Mouse (Mus musculus): ENCODE data around the gene Ptdss2. TPM values are rescaled to one million over a fixed set of nuclear protein-coding genes. Genes with fewer than 3 reads are reported as not detected.

The Ptdss2 gene
- polyA plus RNA-seq, 1 experiment = 28.3 TPM

GRCm38 (mm10) chr7:141191796-141192685, 69.9 kb downstream of the Ptdss2 start:
- Histone ChIP-seq H3K4me3 (ENCODE audit: insufficient read depth, low read length) (no peak overlapping the region), H3K27ac (ENCODE audit: insufficient read depth, low read length) (no peak overlapping the region), H3K4me1 (ENCODE audit: control insufficient read depth, insufficient read depth, low read length) (0 out of 2 replicates have a peak, but pooled peaks cover 2% of the 10 kb centered on the region)
- no peak for TF ChIP-seq POLR2A (IDR thresholded peaks at IDR 0.05; ENCODE audit: low read depth, low read length)
- TF ChIP-seq CTCF (IDR thresholded peaks at IDR 0.05; ENCODE audit: borderline replicate concordance, insufficient read depth, low read length) = no peak

DNA sequence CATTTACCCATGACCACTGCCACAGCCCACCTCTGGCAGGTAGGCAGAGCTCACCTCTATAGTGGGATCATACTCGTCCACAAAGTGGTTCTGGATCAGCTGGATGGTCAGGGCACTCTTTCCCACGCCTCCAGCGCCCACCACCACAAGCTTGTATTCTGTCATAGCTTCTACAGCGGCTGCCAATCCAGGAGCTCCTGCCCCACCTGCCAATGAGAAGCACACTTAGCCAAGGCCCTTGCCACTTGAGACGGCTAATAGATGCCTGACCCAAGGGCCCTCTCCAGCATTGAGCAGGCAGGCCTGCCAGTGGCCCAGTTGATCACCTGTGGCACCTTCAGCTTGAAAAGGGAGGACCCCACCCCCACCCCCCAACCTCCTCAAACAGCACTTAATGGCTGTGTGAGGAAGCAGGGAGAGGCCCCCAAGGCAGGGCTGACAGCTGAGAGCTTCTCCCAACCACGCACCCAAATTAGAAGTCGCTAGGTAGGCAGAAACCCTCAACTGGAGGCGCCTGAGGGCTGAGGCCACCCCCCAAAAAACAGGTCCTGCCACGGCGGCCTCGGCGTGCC, 70.7 kb downstream of the Ptdss2 start:
- H3K4me3 ChIP-seq (ENCODE audit: insufficient read depth, low read length) = peak overlapping the region; percentile 77
- TF ChIP-seq POLR2A (IDR thresholded peaks at IDR 0.05; ENCODE audit: low read depth, low read length) (0 out of 2 replicates have a peak, but pooled peaks have one; percentile 14), CTCF (IDR thresholded peaks at IDR 0.05; ENCODE audit: borderline replicate concordance, insufficient read depth, low read length) (no peak)
- H3K4me1 ChIP-seq (ENCODE audit: control insufficient read depth, insufficient read depth, low read length) = 0 out of 2 replicates have a peak, but pooled peaks cover 2% of the 10 kb centered on the region
- H3K27ac ChIP-seq (ENCODE audit: insufficient read depth, low read length) = 0 out of 2 replicates have a peak overlapping the region, but pooled peaks have one; percentile 33

DNA sequence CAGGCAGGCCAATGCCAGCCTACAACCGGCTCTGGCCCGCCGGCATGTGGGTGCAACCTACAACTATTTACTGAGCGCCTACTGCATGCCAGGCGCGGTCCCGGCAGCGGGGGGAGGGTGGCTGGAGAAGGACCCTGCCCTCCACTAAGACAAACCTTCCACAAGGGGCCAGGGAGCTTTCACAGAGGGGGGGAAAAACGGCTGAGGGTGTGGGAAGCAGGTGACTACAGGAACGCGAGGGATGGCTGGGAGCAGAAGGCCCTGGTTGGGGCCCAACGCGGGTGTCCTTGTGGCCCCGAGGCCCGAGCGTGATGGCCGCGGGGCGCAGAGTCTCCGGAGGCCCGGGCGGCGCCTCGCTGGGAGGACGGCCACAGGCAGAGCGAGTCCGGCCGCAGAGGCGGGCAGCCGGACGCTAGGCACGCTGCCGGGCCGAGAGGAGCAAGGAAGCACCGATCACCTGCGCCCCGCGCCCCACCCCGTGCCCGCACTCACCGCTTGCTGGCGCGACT, 71.2 kb downstream of the Ptdss2 start:
- TF ChIP-seq POLR2A (IDR thresholded peaks at IDR 0.05; ENCODE audit: low read depth, low read length) = no peak
- no peak for TF ChIP-seq CTCF (IDR thresholded peaks at IDR 0.05; ENCODE audit: borderline replicate concordance, insufficient read depth, low read length)
- peak overlapping the region; percentile 33; the same call in 1 of the 2 replicates for H3K27ac ChIP-seq (ENCODE audit: insufficient read depth, low read length)
- H3K4me1 ChIP-seq (ENCODE audit: control insufficient read depth, insufficient read depth, low read length) = 0 out of 2 replicates have a peak, but pooled peaks cover 2% of the 10 kb centered on the region
- peak overlapping the region; percentile 77 for H3K4me3 ChIP-seq (ENCODE audit: insufficient read depth, low read length)

DNA sequence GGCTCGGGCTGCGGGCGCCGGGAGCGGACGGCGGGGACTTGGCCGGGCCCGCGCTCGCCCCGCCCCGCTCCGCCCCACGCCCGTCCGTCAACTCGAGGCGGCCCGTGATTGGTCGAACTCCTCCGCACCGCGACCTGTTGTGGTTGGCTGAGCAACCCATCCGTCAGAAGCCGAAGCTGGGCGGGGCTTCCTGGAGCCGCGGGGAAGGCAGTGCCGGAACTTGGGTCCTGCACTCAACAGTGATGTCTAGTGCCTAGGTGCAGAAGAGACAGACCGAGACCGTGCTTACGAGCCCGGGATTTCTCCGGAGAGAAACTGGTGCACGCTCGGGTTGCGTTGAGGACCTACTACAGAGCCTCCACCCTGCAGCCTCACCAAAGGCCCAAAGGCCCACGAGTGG, 71.8 kb downstream of the Ptdss2 start, which contains the start of the genes Hras and Lrrc56:
Gene Hras (minus strand): TSS at position 58 of the 400 bp plus-strand sequence.
Gene Lrrc56 (plus strand): TSS at position 210 of the 400 bp plus-strand sequence.
- H3K4me1 ChIP-seq (ENCODE audit: control insufficient read depth, insufficient read depth, low read length) = 0 out of 2 replicates have a peak, but pooled peaks cover 2% of the 10 kb centered on the region
- TF ChIP-seq POLR2A (IDR thresholded peaks at IDR 0.05; ENCODE audit: low read depth, low read length) = peak; percentile 95
- no peak for TF ChIP-seq CTCF (IDR thresholded peaks at IDR 0.05; ENCODE audit: borderline replicate concordance, insufficient read depth, low read length)
- peak within 1 kb of the TSS; percentile 33 for H3K27ac ChIP-seq (ENCODE audit: insufficient read depth, low read length)
- peak within 1 kb of the TSS; percentile 77 for H3K4me3 ChIP-seq (ENCODE audit: insufficient read depth, low read length)

DNA sequence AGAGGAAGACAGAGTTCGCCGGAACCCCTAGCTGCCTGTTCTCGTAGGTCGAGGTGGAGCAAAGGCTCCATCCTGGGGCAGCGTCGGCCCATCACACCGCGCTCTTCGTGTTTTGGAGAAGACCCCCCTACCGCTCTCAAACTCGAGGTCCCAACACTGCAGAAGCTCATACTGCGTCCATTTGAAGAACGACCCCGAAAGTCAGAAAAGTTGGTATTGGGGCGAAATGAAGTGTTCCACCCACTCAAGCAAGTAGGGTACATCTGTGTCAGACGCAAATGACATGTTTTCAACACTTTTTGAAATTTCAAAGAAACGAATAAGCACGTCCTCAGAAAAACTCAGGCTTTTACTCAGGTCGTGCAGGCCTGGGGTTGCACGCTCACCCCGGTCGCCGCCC, 72.2 kb downstream of the Ptdss2 start:
- H3K4me1 ChIP-seq (ENCODE audit: control insufficient read depth, insufficient read depth, low read length) = 0 out of 2 replicates have a peak, but pooled peaks cover 2% of the 10 kb centered on the region
- H3K27ac ChIP-seq (ENCODE audit: insufficient read depth, low read length) = peak overlapping the region; percentile 28; the same call in 1 of the 2 replicates
- no peak for TF ChIP-seq CTCF (IDR thresholded peaks at IDR 0.05; ENCODE audit: borderline replicate concordance, insufficient read depth, low read length)
- TF ChIP-seq POLR2A (IDR thresholded peaks at IDR 0.05; ENCODE audit: low read depth, low read length) = no peak
- H3K4me3 ChIP-seq (ENCODE audit: insufficient read depth, low read length) = peak overlapping the region; percentile 77

DNA sequence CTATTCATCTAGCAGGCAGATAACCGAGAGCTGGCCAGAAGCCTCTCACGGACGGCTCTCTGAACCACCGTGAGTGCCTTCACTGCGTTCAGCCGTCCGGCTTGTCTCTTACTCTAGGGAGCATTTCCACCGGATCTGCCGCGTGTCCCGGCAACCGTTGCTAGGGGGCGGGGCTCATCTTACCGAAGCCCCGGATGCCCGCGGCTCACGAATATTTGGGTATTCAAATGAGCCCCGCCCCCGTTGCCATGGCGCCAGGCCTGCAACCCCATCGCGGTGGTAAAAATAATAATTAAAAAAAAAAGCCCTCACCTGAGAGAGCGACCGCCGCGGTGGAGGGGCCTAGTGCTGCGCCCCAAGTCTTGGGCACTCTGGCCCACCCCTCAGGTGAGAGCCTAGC, 72.6 kb downstream of the Ptdss2 start:
- H3K27ac ChIP-seq (ENCODE audit: insufficient read depth, low read length) = peak overlapping the region; percentile 28; the same call in 1 of the 2 replicates
- TF ChIP-seq CTCF (IDR thresholded peaks at IDR 0.05; ENCODE audit: borderline replicate concordance, insufficient read depth, low read length) (no peak), POLR2A (IDR thresholded peaks at IDR 0.05; ENCODE audit: low read depth, low read length) (peak; percentile 48)
- H3K4me1 ChIP-seq (ENCODE audit: control insufficient read depth, insufficient read depth, low read length) = 0 out of 2 replicates have a peak, but pooled peaks cover 2% of the 10 kb centered on the region
- H3K4me3 ChIP-seq (ENCODE audit: insufficient read depth, low read length) = peak overlapping the region; percentile 77

DNA sequence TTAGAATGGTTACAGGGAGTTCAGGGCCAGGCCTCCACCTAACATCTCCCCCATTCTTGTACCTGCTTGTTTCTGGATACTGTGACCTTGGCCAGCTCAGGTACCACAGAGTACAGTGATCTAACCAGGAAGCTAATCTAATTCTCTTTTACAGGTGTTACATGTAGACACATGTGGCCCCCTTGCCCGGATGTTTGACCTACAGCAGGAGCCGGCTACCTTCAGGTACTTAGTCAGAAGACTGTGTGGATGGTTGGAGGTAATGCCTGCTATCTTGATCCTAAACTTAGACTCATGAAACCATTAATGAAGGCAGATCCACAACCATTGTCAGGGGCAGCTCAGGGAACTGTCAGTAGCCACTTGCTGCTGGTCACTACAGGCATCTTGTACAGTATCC, 73.6 kb downstream of the Ptdss2 start:
- Histone ChIP-seq H3K4me3 (ENCODE audit: insufficient read depth, low read length) (no peak overlapping the region), H3K27ac (ENCODE audit: insufficient read depth, low read length) (no peak overlapping the region), H3K4me1 (ENCODE audit: control insufficient read depth, insufficient read depth, low read length) (0 out of 2 replicates have a peak, but pooled peaks cover 2% of the 10 kb centered on the region)
- TF ChIP-seq CTCF (IDR thresholded peaks at IDR 0.05; ENCODE audit: borderline replicate concordance, insufficient read depth, low read length) = no peak
- TF ChIP-seq POLR2A (IDR thresholded peaks at IDR 0.05; ENCODE audit: low read depth, low read length) = no peak

DNA sequence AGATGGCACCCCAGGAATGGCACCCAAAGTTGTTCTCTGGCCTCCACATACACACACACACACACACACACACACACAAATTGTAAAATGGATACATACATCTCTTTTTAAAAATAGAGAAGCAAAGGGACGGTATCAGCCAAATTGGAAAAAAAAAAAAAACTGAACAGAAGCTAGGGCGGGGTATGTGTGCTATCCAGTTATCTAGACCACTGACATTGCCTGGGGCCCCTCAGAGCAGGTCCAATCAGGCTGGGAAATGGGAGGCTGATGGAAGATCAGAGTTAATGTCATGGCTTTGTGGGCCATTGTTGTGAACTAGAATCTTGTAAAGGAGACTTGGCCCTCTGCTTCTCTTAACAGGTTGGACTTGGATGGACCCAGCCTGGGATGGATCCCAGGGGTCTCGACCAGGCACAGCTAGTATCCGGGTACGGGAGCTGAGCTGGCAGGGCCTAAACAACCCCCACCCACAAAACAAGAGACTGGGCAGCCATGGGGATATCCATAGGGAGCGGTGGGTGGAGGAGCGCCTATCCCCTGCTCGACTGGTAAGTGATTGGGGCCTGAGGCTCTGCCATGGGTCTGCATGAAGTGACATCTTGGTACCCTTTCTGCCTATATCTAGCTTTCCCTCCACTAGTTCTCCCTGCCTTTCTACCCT, 74.6 kb downstream of the Ptdss2 start:
- no peak overlapping the region for H3K4me3 ChIP-seq (ENCODE audit: insufficient read depth, low read length)
- H3K4me1 ChIP-seq (ENCODE audit: control insufficient read depth, insufficient read depth, low read length) = 0 out of 2 replicates have a peak, but pooled peaks cover 2% of the 10 kb centered on the region
- no peak overlapping the region for H3K27ac ChIP-seq (ENCODE audit: insufficient read depth, low read length)
- TF ChIP-seq POLR2A (IDR thresholded peaks at IDR 0.05; ENCODE audit: low read depth, low read length) (no peak), CTCF (IDR thresholded peaks at IDR 0.05; ENCODE audit: borderline replicate concordance, insufficient read depth, low read length) (no peak)

DNA sequence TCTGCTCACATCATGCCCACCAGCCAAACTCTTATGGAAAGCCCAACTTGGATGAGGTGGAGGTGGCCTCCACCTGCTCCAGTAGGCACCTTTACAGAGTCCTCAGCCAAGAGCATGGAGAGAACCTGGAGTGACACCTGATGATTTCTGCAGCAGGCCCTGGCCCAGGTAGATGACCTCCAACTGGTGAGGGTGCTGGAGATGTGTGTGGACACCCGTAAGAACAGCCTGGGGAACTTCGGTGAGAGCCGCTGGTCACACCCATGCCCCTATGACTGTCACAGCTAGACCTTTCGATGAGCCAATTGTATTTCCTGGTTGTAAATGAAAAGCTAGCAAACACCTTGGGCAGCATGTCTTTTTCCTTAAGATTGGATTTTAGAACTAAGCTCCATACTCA, 75.9 kb downstream of the Ptdss2 start:
- Histone ChIP-seq H3K4me3 (ENCODE audit: insufficient read depth, low read length) (no peak overlapping the region), H3K4me1 (ENCODE audit: control insufficient read depth, insufficient read depth, low read length) (0 out of 2 replicates have a peak, but pooled peaks cover 2% of the 10 kb centered on the region), H3K27ac (ENCODE audit: insufficient read depth, low read length) (no peak overlapping the region)
- TF ChIP-seq CTCF (IDR thresholded peaks at IDR 0.05; ENCODE audit: borderline replicate concordance, insufficient read depth, low read length) (no peak), POLR2A (IDR thresholded peaks at IDR 0.05; ENCODE audit: low read depth, low read length) (no peak)
